ENCODE assay signal across 20 mouse cellular contexts in genomic region chr8:30127766-30128165, GRCm38 (mm10).
"Had no signal": no experiment of that assay in that cellular context is flagged by ENCODE, and none has a peak within 500 bp of the region (broad histone marks: within the 10 kb centered on the region; RNA-seq: fewer than 3 reads in every experiment).

No protein-coding gene starts in this region.

- H3K9ac ChIP-seq: liver, postnatal 0 days; lung, embryonic 15.5 days; midbrain, embryonic 12.5 days; neural tube, embryonic 13.5 days; neural tube, embryonic 15.5 days; stomach, embryonic 15.5 days had no signal

- H3K27me3 ChIP-seq: lung, embryonic 15.5 days; midbrain, embryonic 12.5 days; neural tube, embryonic 13.5 days; neural tube, embryonic 15.5 days; stomach, embryonic 15.5 days had no signal

- H3K4me2 ChIP-seq: lung, embryonic 15.5 days; midbrain, embryonic 12.5 days; neural tube, embryonic 13.5 days; neural tube, embryonic 15.5 days; stomach, embryonic 15.5 days had no signal

- H3K4me1 ChIP-seq: lung, embryonic 15.5 days; midbrain, embryonic 10.5 days; midbrain, embryonic 12.5 days; neural tube, embryonic 13.5 days; neural tube, embryonic 15.5 days; stomach, embryonic 15.5 days had no signal

- H3K9me3 ChIP-seq: lung, embryonic 15.5 days; midbrain, embryonic 10.5 days; midbrain, embryonic 12.5 days; neural tube, embryonic 13.5 days; neural tube, embryonic 15.5 days; stomach, embryonic 15.5 days had no signal

- H3K27ac ChIP-seq: lung, embryonic 15.5 days; midbrain, embryonic 10.5 days; midbrain, embryonic 12.5 days; neural tube, embryonic 13.5 days; neural tube, embryonic 15.5 days; stomach, embryonic 15.5 days; stomach, postnatal 0 days had no signal

- ATAC-seq: liver, postnatal 0 days; midbrain, embryonic 16.5 days had no signal

- H3K4me3 ChIP-seq: lung, embryonic 15.5 days; midbrain, embryonic 10.5 days; midbrain, embryonic 12.5 days; myocyte; neural tube, embryonic 13.5 days; neural tube, embryonic 15.5 days; stomach, embryonic 15.5 days had no signal

- H3K36me3 ChIP-seq: lung, embryonic 15.5 days; midbrain, embryonic 10.5 days; midbrain, embryonic 12.5 days; neural tube, embryonic 13.5 days; neural tube, embryonic 15.5 days; stomach, embryonic 15.5 days had no signal

- DNase-seq: liver, postnatal 0 days; lung, adult 2 months; lung, postnatal 10 days; lung, postnatal 4 days; midbrain, embryonic 14.5 days; retina, postnatal 1 day; right cerebral cortex, adult 18-20 months; right cerebral cortex, postnatal 25 days; thymus, adult 2 months; thymus, postnatal 25 days; thymus, postnatal 4 days had no signal
